Mouse (Mus musculus) layer of hippocampus, postnatal 10 days (tissue): ENCODE measurements around the gene Gm3250. TPM values are rescaled to one million over a fixed set of nuclear protein-coding genes. Genes with fewer than 3 reads are reported as not detected.
"Not testable (repeated sequence)": the region's sequence is repeated elsewhere in the genome, so short reads cannot be mapped to it uniquely, and the experiment has no call there.

ENCODE experiments used
- DNase-seq, 2 experiments: peaks; one replicate each; pipeline ENCODE4 v3.0.0; 2021; ENCODE audit warnings: low spot score in 2 of 2
- long read RNA-seq: library from polyadenylated mRNA; stranded (forward); transcript quantifications from one replicate; pipeline ENCODE4 v2.0.0, GENCODE M21; 2023
- total RNA-seq, 2 experiments: library from RNA; stranded (reverse); gene quantifications; 2 replicates each; pipeline ENCODE4 v1.2.3; 2021

The Gm3250 gene
- total RNA-seq, result not detected
- long read RNA-seq, result 0 reads

DNA sequence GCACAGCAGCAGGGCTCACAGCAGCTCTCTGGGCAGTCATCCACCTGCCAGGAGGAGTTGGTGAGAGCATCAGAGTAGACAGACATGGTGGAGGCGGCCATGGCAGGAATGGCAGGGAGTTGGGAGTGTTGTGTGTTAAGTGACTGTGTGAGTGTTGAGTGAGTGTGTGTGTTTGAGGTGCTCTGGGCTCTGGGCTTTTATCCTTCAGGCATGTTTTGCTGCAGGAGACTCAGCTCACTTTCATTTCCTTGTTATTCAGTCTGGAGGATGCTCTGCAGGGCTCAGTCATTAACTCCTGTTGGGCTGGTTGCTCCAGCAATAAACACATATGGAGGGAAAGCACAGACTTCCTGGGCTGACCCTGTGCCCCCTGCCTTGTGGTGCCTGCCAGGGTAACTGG lies at the start of gene Gm3250:
Gene Gm3250 (minus strand): TSS at position 101 of the 400 bp plus-strand sequence.
- not testable (repeated sequence) for DNase-seq

DNA sequence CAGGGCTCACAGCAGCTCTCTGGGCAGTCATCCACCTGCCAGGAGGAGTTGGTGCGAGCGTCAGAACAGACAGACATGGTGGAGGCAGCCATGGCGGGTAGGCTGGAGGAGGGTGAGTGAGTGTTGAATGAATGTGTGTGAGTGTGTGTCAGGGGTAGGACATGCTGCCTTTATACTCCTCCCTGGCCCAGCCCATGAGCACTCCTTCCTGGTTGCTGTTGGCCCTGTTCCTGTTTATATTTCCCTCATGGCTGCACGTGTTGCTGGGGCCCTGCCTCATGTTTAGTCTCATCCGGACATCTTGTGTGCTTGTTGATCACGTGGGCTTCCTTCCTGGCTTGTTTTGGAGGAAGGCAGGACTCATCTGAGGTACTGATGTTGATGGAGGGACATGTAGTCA lies 44.6 kb upstream of the Gm3250 start, which contains the start of gene Krtap10-4:
Gene Krtap10-4 (minus strand): TSS at position 145 of the 400 bp plus-strand sequence.
- no peak for DNase-seq

DNA sequence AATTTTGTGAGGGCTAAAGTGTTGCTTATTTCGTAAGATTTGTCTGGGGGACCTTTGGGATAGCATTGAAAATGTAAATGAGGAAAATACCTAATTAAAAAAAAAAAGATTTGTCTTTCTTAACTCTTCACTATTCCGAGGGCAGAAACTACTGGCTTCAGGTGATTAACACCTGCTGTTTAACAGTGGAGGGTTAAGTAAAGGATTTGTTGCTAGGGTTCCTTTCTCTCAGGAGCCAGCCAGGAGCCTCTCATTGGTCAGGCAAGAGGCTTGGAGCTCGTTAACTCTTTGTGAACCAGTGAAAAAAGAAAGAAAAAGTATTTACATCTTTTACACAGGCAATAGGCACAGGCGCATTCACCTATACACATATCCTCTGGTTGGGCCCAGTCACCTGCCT lies 36.9 kb upstream of the Gm3250 start:
- DNase-seq, result no peak

DNA sequence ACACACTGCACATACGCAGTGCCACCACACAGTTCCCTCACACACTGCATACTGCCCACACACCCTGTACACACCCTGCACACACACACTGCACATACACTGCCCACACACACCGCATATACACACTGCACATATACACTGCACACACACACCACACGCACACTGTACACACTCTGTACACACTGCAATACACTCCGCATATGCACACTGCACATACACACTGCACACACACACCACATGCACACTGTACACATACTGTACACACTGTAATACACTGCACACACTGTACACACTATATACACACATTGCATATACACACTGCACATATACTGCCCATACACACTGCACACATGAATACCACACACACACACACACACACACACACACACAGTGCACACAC lies 36.2 kb upstream of the Gm3250 start:
- DNase-seq, result no peak

DNA sequence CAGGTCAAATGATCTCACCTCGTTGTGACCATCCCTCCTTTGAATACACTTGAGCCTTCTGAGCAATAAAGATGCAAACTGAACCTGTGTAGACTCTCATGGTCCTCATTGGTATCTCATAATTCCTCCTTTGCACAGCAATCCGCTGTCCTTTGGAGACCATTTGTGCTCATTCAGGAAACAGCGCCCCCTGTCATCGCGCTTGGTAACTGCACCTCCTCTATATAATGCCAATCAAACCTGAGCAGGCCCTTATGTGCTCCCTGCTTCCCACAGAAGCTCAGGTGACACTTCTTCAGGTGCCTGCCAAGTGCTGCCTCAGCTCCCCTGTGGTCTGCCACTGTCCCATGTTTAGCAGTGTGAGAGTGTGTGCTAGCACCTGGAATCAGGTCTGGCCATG lies 33.2 kb upstream of the Gm3250 start:
- DNase-seq, result peak; percentile 24 to 37

DNA sequence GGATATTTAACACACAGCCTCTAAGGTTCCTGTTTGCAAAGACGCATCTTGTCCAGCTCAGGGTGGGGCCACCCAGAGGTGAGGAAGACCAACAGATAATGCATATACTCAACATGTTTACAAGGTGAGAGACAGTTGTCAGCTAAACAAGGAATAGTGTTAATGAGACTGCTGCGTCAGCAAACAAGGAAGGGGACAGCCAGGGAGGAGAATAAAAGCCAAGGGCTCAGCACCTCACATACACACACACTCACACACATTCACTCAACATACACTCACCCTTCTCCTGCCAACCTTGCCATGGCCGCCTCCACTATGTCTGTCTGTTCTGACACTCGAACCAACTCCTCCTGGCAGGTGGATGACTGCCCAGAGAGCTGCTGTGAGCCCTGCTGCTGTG lies 32.0 kb upstream of the Gm3250 start, which contains the start of gene Gm2696:
Gene Gm2696 (plus strand): TSS at position 301 of the 400 bp plus-strand sequence.
- DNase-seq, result no peak

DNA sequence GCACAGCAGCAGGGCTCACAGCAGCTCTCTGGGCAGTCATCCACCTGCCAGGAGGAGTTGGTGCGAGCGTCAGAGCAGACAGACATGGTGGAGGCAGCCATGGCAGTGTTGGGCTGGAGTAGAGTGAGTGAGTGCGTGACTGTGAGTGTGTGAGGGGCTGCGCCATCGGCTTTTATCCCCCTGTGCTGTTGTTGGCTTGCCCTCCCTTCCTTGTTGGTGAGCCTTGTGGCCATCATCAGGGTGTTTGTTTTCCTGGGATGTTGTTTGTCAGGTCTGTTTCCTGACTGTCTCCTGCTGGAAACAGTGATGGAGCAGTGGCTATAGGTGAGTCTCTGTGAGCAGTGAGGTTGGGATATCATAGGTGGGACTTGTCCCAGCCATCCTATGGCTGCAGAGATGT lies 29.4 kb upstream of the Gm3250 start, which contains the start of gene Gm9507:
Gene Gm9507 (minus strand): TSS at position 101 of the 400 bp plus-strand sequence.
- no peak for DNase-seq

DNA sequence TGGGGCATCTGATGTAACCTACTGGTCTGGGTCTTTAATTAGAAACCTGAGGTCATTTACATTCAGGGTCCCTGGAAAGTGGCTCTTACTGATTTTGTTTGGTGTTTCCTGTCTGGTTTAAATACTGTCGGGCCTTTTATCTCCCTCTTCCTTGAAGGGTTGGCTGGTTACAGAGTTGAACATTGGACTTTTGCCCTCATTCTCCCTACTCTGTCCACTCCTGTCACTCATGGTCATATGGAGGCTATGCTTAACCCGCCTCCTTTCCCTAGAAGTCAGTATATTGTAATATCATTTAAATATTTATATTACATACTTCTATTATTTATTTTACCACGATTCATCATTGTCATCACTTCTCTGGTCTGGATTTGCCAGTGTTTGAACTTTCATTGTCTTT lies 21.8 kb upstream of the Gm3250 start:
- DNase-seq, result no peak

DNA sequence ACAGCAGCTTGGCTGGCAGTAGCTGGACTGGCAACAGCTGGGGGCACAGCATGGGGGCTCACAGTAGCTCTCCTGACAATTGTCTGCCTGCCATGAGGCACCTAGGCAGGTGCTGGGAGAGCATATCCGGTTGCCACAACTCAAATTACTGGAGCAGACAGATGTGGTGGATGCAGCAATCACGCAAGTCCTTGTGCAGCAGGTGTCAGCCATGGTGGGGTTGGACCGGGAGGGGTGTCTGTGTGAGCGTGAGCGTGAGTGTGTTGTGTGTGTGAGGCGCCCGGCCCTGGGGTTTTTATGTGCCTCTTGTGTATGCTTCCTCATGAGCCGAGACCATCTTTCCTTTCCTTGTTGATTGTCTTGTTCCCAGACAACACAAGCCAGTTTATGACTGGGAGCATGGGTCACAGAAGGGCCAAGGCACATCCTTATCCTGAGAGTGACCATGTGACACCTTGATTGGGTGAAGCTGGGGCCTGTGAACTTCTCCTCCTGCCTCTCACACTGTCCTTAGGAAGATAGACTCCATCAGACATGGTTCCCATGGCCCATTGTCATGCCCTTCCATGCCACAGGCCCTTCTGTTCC lies 16.7 kb upstream of the Gm3250 start, which contains the start of gene Gm19668:
Gene Gm19668 (minus strand): TSS at position 213 of the 588 bp plus-strand sequence.
- no peak for DNase-seq

DNA sequence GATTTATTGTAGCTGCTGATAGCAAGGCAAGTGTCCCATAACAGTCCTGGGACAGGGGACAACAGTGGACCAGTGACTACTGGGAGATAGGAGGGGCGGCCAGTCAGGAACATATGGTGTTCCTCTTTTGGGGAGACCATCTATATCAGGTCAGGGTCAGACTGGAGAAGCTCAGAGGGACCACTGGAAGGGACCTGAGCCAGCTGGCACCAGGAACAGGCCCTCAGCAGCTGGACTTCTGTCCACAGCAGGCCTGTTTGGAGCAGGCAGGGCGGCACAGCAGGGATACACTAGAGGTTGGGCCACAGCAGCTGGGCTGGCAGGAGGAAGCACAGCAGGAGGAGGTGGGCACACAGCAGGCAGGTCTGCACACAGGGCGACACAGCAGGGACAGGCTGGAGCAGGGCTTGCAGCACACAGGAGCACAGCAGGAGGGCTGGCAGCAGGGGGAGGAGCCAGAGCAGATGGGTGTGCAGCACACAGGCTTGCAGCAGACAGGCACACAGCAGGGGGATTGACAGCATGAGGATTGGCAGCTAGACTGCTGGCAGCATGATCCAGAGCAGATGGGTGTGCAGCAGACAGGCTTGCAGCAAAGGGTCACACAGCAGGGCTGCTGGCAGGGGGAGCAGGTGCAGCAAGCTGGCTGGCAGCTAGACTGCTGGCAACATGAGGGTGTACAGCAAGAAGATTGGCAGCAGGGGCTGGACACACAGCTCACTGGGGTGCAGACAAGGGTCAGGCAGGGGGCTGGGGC lies 16.0 kb upstream of the Gm3250 start:
- DNase-seq, result peak in 1 of 2 experiments; percentile 18

DNA sequence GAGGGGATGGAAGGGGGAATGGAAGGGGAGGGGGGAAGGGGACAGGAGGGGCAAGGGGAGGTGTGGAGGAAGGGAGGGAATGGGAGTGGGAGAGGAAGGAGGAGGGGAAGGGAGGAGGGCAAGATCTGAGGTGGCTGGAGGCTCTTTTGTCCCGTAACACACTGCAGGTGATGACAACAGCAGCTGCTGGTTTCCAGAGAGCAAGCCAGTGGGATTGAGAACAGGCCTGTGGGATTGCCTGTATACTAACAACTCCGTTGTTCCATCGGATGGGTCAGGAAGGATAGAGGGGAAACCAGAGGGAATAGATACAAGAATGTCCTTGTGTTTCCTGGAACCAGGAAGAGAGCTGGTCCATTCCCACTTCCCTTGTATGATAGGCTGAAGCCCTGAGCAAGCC lies 15.3 kb upstream of the Gm3250 start:
- DNase-seq, result no peak

DNA sequence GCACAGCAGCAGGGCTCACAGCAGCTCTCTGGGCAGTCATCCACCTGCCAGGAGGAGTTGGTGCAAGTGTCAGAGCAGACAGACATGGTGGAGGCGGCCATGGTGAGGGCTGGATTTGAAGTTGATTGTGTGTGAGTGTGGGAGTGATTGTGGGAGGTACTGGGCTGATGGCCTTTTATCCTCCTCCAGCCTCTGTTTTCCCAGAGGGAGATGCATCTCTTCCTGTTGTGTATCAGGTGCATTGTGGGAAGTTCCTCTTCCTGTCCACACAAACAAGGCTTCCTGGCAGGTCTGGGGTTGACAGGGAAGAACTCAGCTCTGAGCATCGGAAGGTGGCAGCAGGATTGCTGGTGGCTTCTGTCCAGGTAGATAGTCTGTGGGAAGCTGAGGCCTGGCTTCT lies 12.6 kb upstream of the Gm3250 start, which contains the start of gene Gm9639:
Gene Gm9639 (minus strand): TSS at position 101 of the 400 bp plus-strand sequence.
- DNase-seq, result no peak

DNA sequence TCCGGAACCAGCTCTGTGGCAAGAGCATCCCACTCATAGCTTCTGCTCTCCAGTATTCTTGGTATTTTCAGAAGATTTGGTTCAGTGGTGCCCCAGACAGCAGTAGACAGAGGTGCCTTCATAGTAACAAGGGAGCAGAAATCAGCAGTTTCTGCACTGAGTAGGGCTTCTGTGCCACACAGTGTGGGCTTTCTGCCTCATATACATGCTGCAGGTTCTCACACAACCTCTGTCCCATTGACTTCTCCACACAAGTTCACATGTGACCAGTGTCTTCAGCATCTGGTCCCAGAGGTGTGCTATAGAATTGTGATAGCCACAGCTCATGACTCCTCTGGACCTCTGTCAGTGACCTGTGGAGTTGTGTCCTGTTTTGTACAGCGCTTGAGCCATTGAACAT lies 6.3 kb upstream of the Gm3250 start:
- no peak for DNase-seq

DNA sequence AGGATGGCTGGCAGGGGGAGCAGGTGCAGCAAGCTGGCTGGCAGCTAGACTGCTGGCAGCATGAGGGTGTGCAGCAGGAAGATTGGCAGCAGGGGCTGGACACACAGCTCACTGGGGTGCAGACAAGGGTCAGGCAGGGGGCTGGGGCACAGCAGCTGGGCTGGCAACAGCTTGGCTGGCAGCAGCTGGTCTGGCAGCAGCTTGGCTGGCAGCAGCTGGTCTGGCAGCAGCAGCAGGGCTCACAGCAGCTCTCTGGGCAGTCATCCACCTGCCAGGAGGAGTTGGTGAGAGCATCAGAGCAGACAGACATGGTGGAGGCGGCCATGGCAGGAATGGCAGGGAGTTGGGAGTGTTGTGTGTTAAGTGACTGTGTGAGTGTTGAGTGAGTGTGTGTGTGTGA lies 5.5 kb upstream of the Gm3250 start, which contains the start of gene Gm7137:
Gene Gm7137 (minus strand): TSS at position 325 of the 400 bp plus-strand sequence.
- DNase-seq, result peak; percentile 24 to 25

DNA sequence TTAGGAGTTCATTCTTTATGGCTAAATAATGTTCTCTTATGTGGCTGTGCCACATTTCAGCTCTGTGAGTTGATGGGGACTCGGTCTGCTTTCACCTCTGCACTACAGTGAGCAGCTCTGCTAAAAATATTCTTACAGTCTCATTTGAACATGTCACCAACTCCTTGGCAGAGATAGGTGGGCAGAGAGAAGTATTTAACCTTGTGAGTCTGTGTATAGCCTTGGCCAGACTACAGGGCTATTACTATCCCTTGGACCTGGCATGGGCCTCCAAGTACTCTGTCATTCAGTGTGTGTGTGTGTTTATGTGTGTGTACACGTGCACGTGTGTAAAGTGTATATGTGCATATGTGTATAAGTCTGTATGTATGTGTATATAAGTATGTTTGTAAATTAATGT lies 1.1 kb upstream of the Gm3250 start:
- not testable (repeated sequence) for DNase-seq

DNA sequence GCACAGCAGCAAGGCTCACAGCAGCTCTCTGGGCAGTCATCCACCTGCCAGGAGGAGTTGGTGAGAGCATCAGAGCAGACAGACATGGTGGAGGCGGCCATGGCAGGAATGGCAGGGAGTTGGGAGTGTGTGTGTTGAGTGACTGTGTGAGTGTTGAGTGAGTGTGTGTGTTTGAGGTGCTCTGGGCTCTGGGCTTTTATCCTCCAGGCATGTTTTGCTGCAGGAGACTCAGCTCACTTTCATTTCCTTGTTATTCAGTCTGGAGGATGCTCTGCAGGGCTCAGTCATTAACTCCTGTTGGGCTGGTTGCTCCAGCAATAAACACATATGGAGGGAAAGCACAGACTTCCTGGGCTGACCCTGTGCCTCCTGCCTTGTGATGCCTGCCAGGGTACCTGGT lies 5.5 kb downstream of the Gm3250 start, which contains the start of gene Gm7138:
Gene Gm7138 (minus strand): TSS at position 101 of the 400 bp plus-strand sequence.
- DNase-seq, result not testable (repeated sequence)

DNA sequence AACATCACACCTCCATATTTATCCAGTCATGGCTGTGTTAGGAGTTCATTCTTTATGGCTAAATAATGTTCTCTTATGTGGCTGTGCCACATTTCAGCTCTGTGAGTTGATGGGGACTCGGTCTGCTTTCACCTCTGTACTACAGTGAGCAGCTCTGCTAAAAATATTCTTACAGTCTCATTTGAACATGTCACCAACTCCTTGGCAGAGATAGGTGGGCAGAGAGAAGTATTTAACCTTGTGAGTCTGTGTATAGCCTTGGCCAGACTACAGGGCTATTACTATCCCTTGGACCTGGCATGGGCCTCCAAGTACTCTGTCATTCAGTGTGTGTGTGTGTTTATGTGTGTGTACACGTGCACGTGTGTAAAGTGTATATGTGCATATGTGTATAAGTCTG lies 10.2 kb downstream of the Gm3250 start:
- DNase-seq, result not testable (repeated sequence)

DNA sequence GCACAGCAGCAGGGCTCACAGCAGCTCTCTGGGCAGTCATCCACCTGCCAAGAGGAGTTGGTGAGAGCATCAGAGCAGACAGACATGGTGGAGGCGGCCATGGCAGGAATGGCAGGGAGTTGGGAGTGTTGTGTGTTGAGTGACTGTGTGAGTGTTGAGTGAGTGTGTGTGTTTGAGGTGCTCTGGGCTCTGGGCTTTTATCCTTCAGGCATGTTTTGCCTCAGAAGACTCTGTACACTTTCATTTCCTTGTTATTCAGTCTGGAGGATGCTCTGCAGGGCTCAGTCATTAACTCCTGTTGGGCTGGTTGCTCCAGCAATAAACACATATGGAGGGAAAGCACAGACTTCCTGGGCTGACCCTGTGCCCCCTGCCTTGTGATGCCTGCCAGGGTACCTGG lies 11.1 kb downstream of the Gm3250 start, which contains the start of gene Gm3238:
Gene Gm3238 (minus strand): TSS at position 101 of the 400 bp plus-strand sequence.
- not testable (repeated sequence) for DNase-seq

DNA sequence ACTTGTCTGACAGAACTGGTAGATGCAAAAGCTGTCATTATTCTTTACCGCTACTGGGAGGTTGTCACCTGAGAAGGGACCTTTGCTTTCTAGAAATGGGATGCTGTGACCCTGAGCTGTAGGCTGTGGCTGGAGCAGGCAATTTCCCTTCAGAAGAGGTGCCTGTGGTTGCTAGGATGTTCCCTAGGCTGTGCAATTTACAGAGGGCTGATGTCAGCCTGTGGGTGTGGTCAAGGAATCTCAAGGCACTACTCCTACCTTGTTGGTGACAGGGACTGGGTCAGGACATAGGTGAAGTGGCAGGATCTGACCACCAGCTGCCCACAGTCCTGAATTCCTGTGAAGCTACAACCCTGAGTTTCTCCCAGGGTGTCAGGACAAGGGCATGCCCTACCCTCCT lies 12.6 kb downstream of the Gm3250 start:
- DNase-seq, result no peak

DNA sequence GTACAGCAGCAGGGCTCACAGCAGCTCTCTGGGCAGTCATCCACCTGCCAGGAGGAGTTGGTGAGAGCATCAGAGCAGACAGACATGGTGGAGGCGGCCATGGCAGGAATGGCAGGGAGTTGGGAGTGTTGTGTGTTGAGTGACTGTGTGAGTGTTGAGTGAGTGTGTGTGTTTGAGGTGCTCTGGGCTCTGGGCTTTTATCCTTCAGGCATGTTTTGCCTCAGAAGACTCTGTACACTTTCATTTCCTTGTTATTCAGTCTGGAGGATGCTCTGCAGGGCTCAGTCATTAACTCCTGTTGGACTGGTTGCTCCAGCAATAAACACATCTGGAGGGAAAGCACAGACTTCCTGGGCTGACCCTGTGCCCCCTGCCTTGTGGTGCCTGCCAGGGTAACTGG lies 22.8 kb downstream of the Gm3250 start, which contains the start of gene Gm3233:
Gene Gm3233 (minus strand): TSS at position 101 of the 400 bp plus-strand sequence.
- not testable (repeated sequence) for DNase-seq

DNA sequence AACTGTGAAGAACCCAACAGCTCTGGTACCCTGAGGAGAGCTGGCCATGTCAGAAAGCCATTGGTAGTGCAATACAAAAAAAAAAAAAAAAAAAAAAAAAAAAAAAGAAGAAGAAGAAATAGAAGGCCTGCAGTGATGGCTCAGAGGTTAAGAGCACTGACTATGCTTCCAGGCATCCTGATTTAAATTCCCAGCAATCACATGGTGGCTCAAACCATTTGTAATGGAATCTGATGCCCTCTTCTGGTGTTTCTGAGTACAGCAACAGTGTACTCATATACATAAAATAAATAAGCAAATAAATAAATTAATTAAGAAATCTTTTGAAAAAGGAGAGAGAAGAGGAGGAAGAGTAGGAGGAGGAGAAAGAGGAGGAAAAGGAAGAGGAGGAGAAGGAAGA lies 28.9 kb downstream of the Gm3250 start:
- DNase-seq, result no peak

DNA sequence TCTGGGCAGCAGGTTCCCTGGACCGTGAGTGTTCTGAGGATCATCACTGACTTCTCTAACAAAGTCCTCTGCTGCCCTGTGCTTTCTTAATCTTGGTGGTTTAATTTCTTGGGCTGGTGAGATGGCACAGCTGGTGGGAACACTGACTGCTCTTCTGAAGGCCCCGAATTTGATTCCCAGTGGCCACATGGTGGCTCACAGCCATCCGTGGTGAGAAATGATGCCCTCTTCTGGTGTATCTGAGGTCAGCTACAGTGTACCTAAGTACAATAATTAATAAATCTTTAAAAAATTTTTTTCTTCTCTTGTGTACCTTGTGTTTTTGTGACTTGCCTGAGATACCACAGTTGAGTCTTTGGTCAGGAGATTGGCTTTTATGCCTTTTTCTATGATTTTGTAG lies 30.0 kb downstream of the Gm3250 start:
- not testable (repeated sequence) for DNase-seq
